Mouse (Mus musculus): ENCODE measurements around the gene Creb3l1.

- no peak for TF ChIP-seq CTCF (IDR thresholded peaks at IDR 0.05; ENCODE audit: low read depth)
- no peak; the same call in 1 of the 2 replicates for TF ChIP-seq EP300 (IDR thresholded peaks at IDR 0.05; ENCODE audit: low read depth)
Observed at GRCm38 (mm10) chr2:92008623-92009404, 15.5 kb downstream of the Creb3l1 start.

All from liver, postnatal 0 days (tissue).